Mouse (Mus musculus) spleen, embryonic (tissue): ENCODE data around the gene Cd79a.

ENCODE experiments used
- CTCF ChIA-PET: fragments of 350-600 bp; sonication (Branson Sonifier 250); formaldehyde crosslinking; loops from one replicate; lab custom pipeline; 2022; lab: Charles Lee

Cd79a gene

GRCm38 (mm10) chr7:24897224-24897623 is at the start of gene Cd79a:
Gene Cd79a, plus strand, starts transcription at chr7:24897381.
- CTCF ChIA-PET = no interaction called here

- CTCF ChIA-PET = no interaction called here
Observed at GRCm38 (mm10) chr7:24850162-24850561, 47.0 kb upstream of the Cd79a start.

GRCm38 (mm10) chr7:24850899-24851303 is 46.3 kb upstream of the Cd79a start:
- CTCF ChIA-PET = no interaction called here

GRCm38 (mm10) chr7:24851596-24852325 is 45.4 kb upstream of the Cd79a start:
- CTCF ChIA-PET = no interaction called here

GRCm38 (mm10) chr7:24852557-24853232 is 44.5 kb upstream of the Cd79a start:
- CTCF ChIA-PET = no interaction called here

GRCm38 (mm10) chr7:24853233-24853563 is 44.0 kb upstream of the Cd79a start:
- CTCF ChIA-PET = no interaction called here

- CTCF ChIA-PET = no interaction called here
Observed at GRCm38 (mm10) chr7:24853695-24854094, 43.5 kb upstream of the Cd79a start.

GRCm38 (mm10) chr7:24856460-24857120 is 40.6 kb upstream of the Cd79a start:
- CTCF ChIA-PET = interaction anchor here (0.7 kb wide), 1 partner anchor 53 kb away, joined by 4 read pairs; no protein-coding TSS in a partner anchor

- CTCF ChIA-PET = no interaction called here
Observed at GRCm38 (mm10) chr7:24859234-24859633, 37.9 kb upstream of the Cd79a start.

GRCm38 (mm10) chr7:24861913-24862312 is 35.3 kb upstream of the Cd79a start, which contains the start of gene Gm9844:
Gene Gm9844, plus strand, starts transcription at chr7:24862213.
- CTCF ChIA-PET = no interaction called here

- CTCF ChIA-PET = interaction anchor here (0.7 kb wide), 1 partner anchor 37 kb away, joined by 4 read pairs; no protein-coding TSS in a partner anchor
Observed at GRCm38 (mm10) chr7:24862853-24863252, 34.3 kb upstream of the Cd79a start.

GRCm38 (mm10) chr7:24864156-24864555 is 33.0 kb upstream of the Cd79a start:
- CTCF ChIA-PET = no interaction called here

GRCm38 (mm10) chr7:24869080-24869479 is 28.1 kb upstream of the Cd79a start:
- CTCF ChIA-PET = no interaction called here

- CTCF ChIA-PET = no interaction called here
Observed at GRCm38 (mm10) chr7:24869532-24870165, 27.5 kb upstream of the Cd79a start, which contains the start of the genes Lypd4 and Dmrtc2. Gene Lypd4, minus strand, starts transcription at chr7:24869941. Gene Dmrtc2, plus strand, starts transcription at chr7:24870057.

- CTCF ChIA-PET = no interaction called here
Observed at GRCm38 (mm10) chr7:24877588-24877987, 19.6 kb upstream of the Cd79a start.

GRCm38 (mm10) chr7:24879620-24880019 is 17.6 kb upstream of the Cd79a start:
- CTCF ChIA-PET = no interaction called here

GRCm38 (mm10) chr7:24882416-24883199 is 14.6 kb upstream of the Cd79a start:
- CTCF ChIA-PET = no interaction called here

- CTCF ChIA-PET = interaction anchor here (0.8 to 1.0 kb wide), 2 partner anchors 89 to 109 kb away, joined by 4 to 8 read pairs; no protein-coding TSS in a partner anchor
Observed at GRCm38 (mm10) chr7:24883896-24884692, 13.1 kb upstream of the Cd79a start, which contains the start of gene Rps19. Gene Rps19, plus strand, starts transcription at chr7:24884371.

- CTCF ChIA-PET = interaction anchor here (1.0 kb wide), 1 partner anchor 89 kb away, joined by 4 read pairs; no protein-coding TSS in a partner anchor
Observed at GRCm38 (mm10) chr7:24884693-24885291, 12.4 kb upstream of the Cd79a start.
